Mouse (Mus musculus) megakaryocyte, embryonic 14.5 days (primary cell): Measurements from ENCODE around the gene Smarcb1.

Source experiments
- FLI1 ChIP-seq: IDR thresholded peaks from 2 replicates; pipeline ENCODE4 v1.6.1; 2012; ENCODE audit warnings: low read length, inconsistent platforms, mixed read lengths
- GATA1 ChIP-seq: IDR thresholded peaks from 3 replicates; pipeline ENCODE4 v1.6.1; 2012; ENCODE audit warnings: mixed read lengths, low read length, inconsistent platforms, borderline replicate concordance

GRCm38 (mm10) chr10:75951424-75952050, 30.1 kb upstream of the Smarcb1 start:
- no peak for TF ChIP-seq GATA1
- no peak for TF ChIP-seq FLI1
